Mouse (Mus musculus): ENCODE measurements around the gene Ofcc1. TPM values are rescaled to one million over a fixed set of nuclear protein-coding genes. Genes with fewer than 3 reads are reported as not detected.

Gene Ofcc1
- polyA plus RNA-seq, 1 experiment from 2014 or later = 0.04 TPM

GRCm38 (mm10) chr13:39968349-39969016 lies 392.8 kb downstream of the Ofcc1 start:
- H3K9me3 ChIP-seq (ENCODE audit: control insufficient read depth, low read length) = no peaks in the 10 kb centered on the region
- H3K4me3 ChIP-seq (ENCODE audit: low read depth, low read length) = no peak overlapping the region
- no peaks in the 10 kb centered on the region for H3K27me3 ChIP-seq (ENCODE audit: control insufficient read depth, insufficient read depth, low read length)
- WGBS = 79% methylated on average over 8 of the region's 8 CpGs
- DNase-seq (ENCODE audit: low spot score) = no peak
- H3K36me3 ChIP-seq (ENCODE audit: control insufficient read depth, insufficient read depth, low read length) = no peaks in the 10 kb centered on the region
- H3K27ac ChIP-seq (replicated peaks) = no peak overlapping the region
- no peak for ATAC-seq (ENCODE audit: low FRiP score, low TSS enrichment)
- H3K4me2 ChIP-seq (replicated peaks; ENCODE audit: low read depth) = no peak overlapping the region
- H3K4me1 ChIP-seq (replicated peaks; ENCODE audit: control insufficient read depth, insufficient read depth) = no peaks in the 10 kb centered on the region
- H3K9ac ChIP-seq (ENCODE audit: low read length) = no peak overlapping the region
- TF ChIP-seq CTCF (IDR thresholded peaks at IDR 0.05; ENCODE audit: low read depth) = no peak
- TF ChIP-seq EP300 (optimal IDR thresholded peaks at IDR 0.05) = no peak

DNA sequence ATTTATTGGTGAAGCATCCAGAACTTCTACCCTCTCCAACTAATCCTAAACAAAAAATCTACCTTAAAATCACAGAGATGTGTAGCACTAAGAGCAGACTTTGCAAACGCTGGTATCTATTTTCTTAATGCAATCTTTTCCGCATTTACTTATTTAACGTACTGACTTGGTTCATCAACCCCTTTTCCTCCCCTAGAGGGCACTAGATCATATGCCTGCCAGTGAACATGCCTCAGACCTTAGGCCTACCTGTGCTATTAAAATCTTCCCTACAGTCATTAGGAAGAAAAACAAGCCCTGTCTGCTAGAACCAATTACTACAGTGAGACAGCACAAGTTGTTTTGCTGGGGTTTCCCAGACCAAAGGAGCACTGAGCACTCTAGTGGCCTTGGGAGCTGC lies 404.0 kb downstream of the Ofcc1 start:
- ATAC-seq (ENCODE audit: low FRiP score, low TSS enrichment) (no peak), DNase-seq (ENCODE audit: low spot score) (no peak)
- H3K4me2 ChIP-seq (replicated peaks; ENCODE audit: low read depth) = no peak overlapping the region
- 64% methylated on average over 3 of the region's 3 CpGs for WGBS
- no peak overlapping the region for H3K27ac ChIP-seq (replicated peaks)
- H3K27me3 ChIP-seq (ENCODE audit: control insufficient read depth, insufficient read depth, low read length) = no peaks in the 10 kb centered on the region
- TF ChIP-seq CTCF (IDR thresholded peaks at IDR 0.05; ENCODE audit: low read depth) (peak; percentile 68), EP300 (optimal IDR thresholded peaks at IDR 0.05) (no peak)
- H3K9ac ChIP-seq (ENCODE audit: low read length) = no peak overlapping the region
- no peaks in the 10 kb centered on the region for H3K36me3 ChIP-seq (ENCODE audit: control insufficient read depth, insufficient read depth, low read length)
- H3K4me1 ChIP-seq (replicated peaks; ENCODE audit: control insufficient read depth, insufficient read depth) = no peaks in the 10 kb centered on the region
- no peak overlapping the region for H3K4me3 ChIP-seq (ENCODE audit: low read depth, low read length)
- H3K9me3 ChIP-seq (ENCODE audit: control insufficient read depth, low read length) = no peaks in the 10 kb centered on the region

GRCm38 (mm10) chr13:39956017-39956416 lies 405.2 kb downstream of the Ofcc1 start:
- TF ChIP-seq EP300 (optimal IDR thresholded peaks at IDR 0.05) (no peak), CTCF (IDR thresholded peaks at IDR 0.05; ENCODE audit: low read depth) (no peak)
- Histone ChIP-seq H3K27ac (replicated peaks) (no peak overlapping the region), H3K4me3 (ENCODE audit: low read depth, low read length) (no peak overlapping the region), H3K9ac (ENCODE audit: low read length) (no peak overlapping the region), H3K4me2 (replicated peaks; ENCODE audit: low read depth) (no peak overlapping the region), H3K27me3 (ENCODE audit: control insufficient read depth, insufficient read depth, low read length) (no peaks in the 10 kb centered on the region), H3K4me1 (replicated peaks; ENCODE audit: control insufficient read depth, insufficient read depth) (no peaks in the 10 kb centered on the region), H3K9me3 (ENCODE audit: control insufficient read depth, low read length) (no peaks in the 10 kb centered on the region), H3K36me3 (ENCODE audit: control insufficient read depth, insufficient read depth, low read length) (no peaks in the 10 kb centered on the region)
- ATAC-seq (ENCODE audit: low FRiP score, low TSS enrichment) (no peak), DNase-seq (ENCODE audit: low spot score) (no peak)
- 86% methylated on average over 5 of the region's 5 CpGs for WGBS
